Mouse (Mus musculus) hindbrain, embryonic 12.5 days (tissue): ENCODE measurements at regions not wholly inside any gene's neighbourhood (a gene's known extent, or its start where the extent isn't known, plus 50 kb on each side); places are given as distances from the start of the nearest gene placed in this dataset.

Source experiments
- ATAC-seq: fragments of 200-750 bp; cut with Nextera tagmentation; 2 replicates; pipeline ENCODE4 v1.8.0; 2017; ENCODE audit warnings: moderate TSS enrichment; ENCODE audit not compliant: low FRiP score
- H3K27ac ChIP-seq: fragments of 300-500 bp; sonication (generic); 2 replicates; pipeline ENCODE4 v1.5.1; 2016; ENCODE audit warnings: mild to moderate bottlenecking
- H3K27me3 ChIP-seq: fragments of 300-500 bp; sonication (generic); 2 replicates; pipeline ENCODE4 v1.6.1; 2016; ENCODE audit warnings: mild to moderate bottlenecking
- H3K36me3 ChIP-seq: fragments of 300-500 bp; sonication (generic); 2 replicates; pipeline ENCODE4 v1.6.1; 2016; ENCODE audit warnings: mild to moderate bottlenecking
- H3K4me1 ChIP-seq: fragments of 300-500 bp; sonication (generic); 2 replicates; pipeline ENCODE4 v1.6.1; 2016
- H3K4me2 ChIP-seq: fragments of 300-500 bp; sonication (generic); replicated peaks from 2 replicates; pipeline ENCODE4 v1.6.1; 2016; ENCODE audit warnings: mild to moderate bottlenecking
- H3K4me3 ChIP-seq: fragments of 300-500 bp; sonication (generic); 2 replicates; pipeline ENCODE4 v1.5.1; 2016; ENCODE audit warnings: mild to moderate bottlenecking
- H3K9ac ChIP-seq: fragments of 300-500 bp; sonication (generic); 2 replicates; pipeline ENCODE4 v1.6.1; 2016; ENCODE audit warnings: mild to moderate bottlenecking, moderate library complexity
- H3K9me3 ChIP-seq: fragments of 300-500 bp; sonication (generic); replicated peaks from 2 replicates; pipeline ENCODE4 v1.6.1; 2016; ENCODE audit warnings: mild to moderate bottlenecking
- WGBS: fragments of 180-500 bp; shearing (Covaris S2); methylation state at CpG from one replicate; pipeline ENCODE4 v1.1.7; 2016; 5-methylcytosine and 5-hydroxymethylcytosine counted together

- WGBS = 82% methylated on average over 10 of the region's 10 CpGs
- Histone ChIP-seq H3K4me1 (peaks cover 4% of the 10 kb centered on the region; the same call in 1 of the 2 replicates), H3K36me3 (no peaks in the 10 kb centered on the region), H3K4me3 (no peak overlapping the region), H3K9ac (no peak overlapping the region), H3K27me3 (no peaks in the 10 kb centered on the region), H3K27ac (no peak overlapping the region), H3K9me3 (no peaks in the 10 kb centered on the region), H3K4me2 (no peak overlapping the region)
- ATAC-seq = no peak
These were observed 56.4 kb downstream of the Cd24a start for GRCm38 (mm10) chr10:43634371-43635080.

- H3K27ac ChIP-seq = no peak overlapping the region
- no peaks in the 10 kb centered on the region for H3K4me1 ChIP-seq
- no peaks in the 10 kb centered on the region for H3K27me3 ChIP-seq
- 84% methylated on average over 14 of the region's 14 CpGs for WGBS
- H3K9ac ChIP-seq = no peak overlapping the region
- no peak overlapping the region for H3K4me3 ChIP-seq
- ATAC-seq = no peak
- H3K4me2 ChIP-seq = no peak overlapping the region
- H3K9me3 ChIP-seq = no peaks in the 10 kb centered on the region
- no peaks in the 10 kb centered on the region for H3K36me3 ChIP-seq
These were observed 63.3 kb downstream of the Cd24a start for GRCm38 (mm10) chr10:43641169-43641945.

GRCm38 (mm10) chr10:43646326-43646725 is 68.2 kb downstream of the Cd24a start:
- Histone ChIP-seq H3K4me3 (no peak overlapping the region), H3K9me3 (no peaks in the 10 kb centered on the region), H3K27me3 (no peaks in the 10 kb centered on the region), H3K4me2 (no peak overlapping the region), H3K36me3 (no peaks in the 10 kb centered on the region), H3K4me1 (no peaks in the 10 kb centered on the region), H3K27ac (no peak overlapping the region), H3K9ac (no peak overlapping the region)
- no peak for ATAC-seq
- 59% methylated on average over 4 of the region's 4 CpGs for WGBS

- no peak overlapping the region for H3K4me3 ChIP-seq
- H3K36me3 ChIP-seq = no peaks in the 10 kb centered on the region
- no peaks in the 10 kb centered on the region for H3K4me1 ChIP-seq
- H3K9me3 ChIP-seq = no peaks in the 10 kb centered on the region
- whole genome bisulfite sequencing = 95% methylated on average over 6 of the region's 6 CpGs
- no peak overlapping the region for H3K9ac ChIP-seq
- H3K27ac ChIP-seq = no peak overlapping the region
- no peak for ATAC-seq
- H3K4me2 ChIP-seq = no peak overlapping the region
- no peaks in the 10 kb centered on the region for H3K27me3 ChIP-seq
These were observed 68.9 kb downstream of the Cd24a start for GRCm38 (mm10) chr10:43646965-43647364.

- H3K27ac ChIP-seq = no peak overlapping the region
- 68% methylated on average over 5 of the region's 5 CpGs for WGBS
These were observed 70.1 kb downstream of the Cd24a start for GRCm38 (mm10) chr10:43648186-43648585.

DNA sequence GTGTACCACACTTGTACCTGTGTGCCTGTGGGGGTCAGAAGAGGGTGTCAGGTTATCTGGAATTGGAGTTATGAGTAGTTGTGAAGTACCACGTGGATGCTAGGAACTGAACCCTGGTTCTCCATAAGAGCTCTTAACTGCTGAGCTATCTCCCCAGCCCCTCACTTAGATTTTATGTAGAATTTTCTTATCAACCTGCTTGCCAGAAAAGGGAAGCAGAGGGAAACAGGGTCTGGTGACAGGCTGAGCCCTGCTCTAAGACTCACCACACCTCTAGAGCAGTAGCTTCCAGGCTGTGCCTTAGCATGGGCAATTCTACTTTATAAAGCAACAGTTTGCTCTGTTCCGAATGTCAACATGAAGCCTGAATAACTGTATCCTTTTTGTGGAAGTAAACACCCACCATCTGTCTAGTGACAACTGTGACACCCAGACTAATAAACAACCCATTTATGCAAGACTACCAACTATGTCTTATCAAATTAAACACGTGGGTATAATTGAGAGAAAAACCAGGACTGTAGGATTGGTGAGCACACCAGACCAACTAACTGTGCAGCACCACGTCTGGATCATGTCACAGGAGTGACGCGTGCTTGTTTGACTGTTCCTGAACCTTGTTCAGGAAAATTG is 70.8 kb downstream of the Cd24a start:
- Histone ChIP-seq H3K27ac (no peak overlapping the region), H3K4me3 (no peak overlapping the region), H3K9me3 (no peaks in the 10 kb centered on the region), H3K27me3 (no peaks in the 10 kb centered on the region), H3K36me3 (no peaks in the 10 kb centered on the region), H3K4me2 (no peak overlapping the region), H3K4me1 (no peaks in the 10 kb centered on the region), H3K9ac (no peak overlapping the region)
- ATAC-seq = no peak
- 83% methylated on average over 6 of the region's 6 CpGs for WGBS

More at GRCm38 (mm10) chr10:43648186-43648585, 70.1 kb downstream of the Cd24a start:
- Histone ChIP-seq H3K4me2 (no peak overlapping the region), H3K36me3 (no peaks in the 10 kb centered on the region), H3K4me1 (no peaks in the 10 kb centered on the region), H3K4me3 (no peak overlapping the region), H3K9me3 (no peaks in the 10 kb centered on the region), H3K9ac (no peak overlapping the region), H3K27me3 (no peaks in the 10 kb centered on the region)
- ATAC-seq = no peak

GRCm38 (mm10) chr10:43650449-43650848 is 72.4 kb downstream of the Cd24a start:
- H3K36me3 ChIP-seq = no peaks in the 10 kb centered on the region
- ATAC-seq = no peak
- H3K4me2 ChIP-seq = no peak overlapping the region
- H3K9me3 ChIP-seq = no peaks in the 10 kb centered on the region
- H3K27me3 ChIP-seq = no peaks in the 10 kb centered on the region
- no peak overlapping the region for H3K4me3 ChIP-seq
- 73% methylated on average over 1 of the region's 1 CpGs for WGBS
- H3K27ac ChIP-seq = no peak overlapping the region
- no peaks in the 10 kb centered on the region for H3K4me1 ChIP-seq
- H3K9ac ChIP-seq = no peak overlapping the region

GRCm38 (mm10) chr10:43651505-43651904 is 73.4 kb downstream of the Cd24a start:
- H3K4me3 ChIP-seq = no peak overlapping the region

DNA sequence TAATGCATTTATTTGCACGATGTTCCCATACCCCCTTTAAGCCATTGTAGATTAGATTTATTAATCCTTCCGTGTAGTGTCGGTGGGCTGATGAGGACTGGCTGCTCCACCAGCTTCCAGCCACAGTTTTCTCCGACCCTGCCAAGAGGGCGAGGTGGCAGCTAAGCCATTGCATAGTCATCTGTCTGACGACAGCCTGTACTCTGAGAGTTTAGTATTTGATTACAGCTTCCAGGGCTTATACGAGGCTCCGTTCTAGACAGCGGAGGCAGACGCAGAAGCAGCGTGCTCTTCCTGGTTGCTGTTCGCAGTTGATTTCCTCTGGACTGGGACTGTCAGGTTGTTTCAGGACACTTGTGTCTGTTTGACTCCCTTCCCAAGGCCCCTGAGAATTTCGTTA is 73.8 kb downstream of the Cd24a start:
- no peaks in the 10 kb centered on the region for H3K4me1 ChIP-seq
- WGBS = 83% methylated on average over 13 of the region's 13 CpGs
- H3K36me3 ChIP-seq = no peaks in the 10 kb centered on the region
- H3K4me2 ChIP-seq = no peak overlapping the region
- no peak for ATAC-seq
- no peaks in the 10 kb centered on the region for H3K27me3 ChIP-seq
- no peaks in the 10 kb centered on the region for H3K9me3 ChIP-seq
- no peak overlapping the region for H3K27ac ChIP-seq
- H3K9ac ChIP-seq = no peak overlapping the region
- no peak overlapping the region for H3K4me3 ChIP-seq

More at GRCm38 (mm10) chr10:43651505-43651904, 73.4 kb downstream of the Cd24a start:
- no peak overlapping the region for H3K9ac ChIP-seq
- whole genome bisulfite sequencing = 78% methylated on average over 5 of the region's 5 CpGs
- no peaks in the 10 kb centered on the region for H3K9me3 ChIP-seq
- ATAC-seq = no peak
- H3K4me1 ChIP-seq = no peaks in the 10 kb centered on the region
- no peaks in the 10 kb centered on the region for H3K27me3 ChIP-seq
- no peak overlapping the region for H3K27ac ChIP-seq
- no peak overlapping the region for H3K4me2 ChIP-seq
- no peaks in the 10 kb centered on the region for H3K36me3 ChIP-seq

GRCm38 (mm10) chr10:43655082-43655671 is 77.1 kb downstream of the Cd24a start:
- 72% methylated on average over 8 of the region's 8 CpGs for WGBS
- ATAC-seq = no peak
- Histone ChIP-seq H3K36me3 (no peaks in the 10 kb centered on the region), H3K27me3 (no peaks in the 10 kb centered on the region), H3K9me3 (no peaks in the 10 kb centered on the region), H3K27ac (no peak overlapping the region), H3K9ac (no peak overlapping the region), H3K4me2 (no peak overlapping the region), H3K4me3 (no peak overlapping the region), H3K4me1 (no peaks in the 10 kb centered on the region)

- Histone ChIP-seq H3K27me3 (no peaks in the 10 kb centered on the region), H3K27ac (no peak overlapping the region), H3K36me3 (no peaks in the 10 kb centered on the region), H3K4me1 (no peaks in the 10 kb centered on the region), H3K9me3 (no peaks in the 10 kb centered on the region), H3K4me3 (no peak overlapping the region), H3K4me2 (no peak overlapping the region), H3K9ac (no peak overlapping the region)
- no peak for ATAC-seq
- 54% methylated on average over 2 of the region's 2 CpGs for WGBS
These were observed 77.6 kb downstream of the Cd24a start for GRCm38 (mm10) chr10:43655680-43656079.

GRCm38 (mm10) chr10:43656207-43656606 is 78.1 kb downstream of the Cd24a start:
- 86% methylated on average over 2 of the region's 2 CpGs for WGBS
- no peak overlapping the region for H3K4me2 ChIP-seq
- no peaks in the 10 kb centered on the region for H3K9me3 ChIP-seq

More at GRCm38 (mm10) chr10:43656207-43656606, 78.1 kb downstream of the Cd24a start:
- Histone ChIP-seq H3K9ac (no peak overlapping the region), H3K4me3 (no peak overlapping the region), H3K36me3 (no peaks in the 10 kb centered on the region), H3K4me1 (no peaks in the 10 kb centered on the region), H3K27ac (no peak overlapping the region), H3K27me3 (no peaks in the 10 kb centered on the region)
- no peak for ATAC-seq
